Mouse (Mus musculus) forebrain, embryonic 10.5 days (tissue): ENCODE data around the gene March6. TPM values are rescaled to one million over a fixed set of nuclear protein-coding genes. Genes with fewer than 3 reads are reported as not detected.

Experiments
- DNase-seq: peaks from one replicate; pipeline ENCODE4 v3.0.0-alpha.2; 2017; ENCODE audit warnings: low spot score; ENCODE audit errors: extremely low spot score
- H3K27ac ChIP-seq: fragments of 300-500 bp; sonication (generic); 2 replicates; pipeline ENCODE4 v1.5.1; 2016; ENCODE audit warnings: mild to moderate bottlenecking
- H3K27me3 ChIP-seq: fragments of 300-500 bp; sonication (generic); 2 replicates; pipeline ENCODE4 v1.6.1; 2016; ENCODE audit warnings: mild to moderate bottlenecking; ENCODE audit not compliant: poor library complexity, severe bottlenecking
- H3K36me3 ChIP-seq: fragments of 300-500 bp; sonication (generic); replicated peaks from 2 replicates; pipeline ENCODE4 v1.6.1; 2016; ENCODE audit warnings: mild to moderate bottlenecking, moderate library complexity
- H3K4me1 ChIP-seq: fragments of 300-500 bp; sonication (generic); 2 replicates; pipeline ENCODE4 v1.6.1; 2016
- H3K4me3 ChIP-seq: fragments of 300-500 bp; sonication (generic); 2 replicates; pipeline ENCODE4 v1.5.1; 2016; ENCODE audit warnings: mild to moderate bottlenecking, moderate library complexity
- H3K9me3 ChIP-seq: fragments of 300-500 bp; sonication (generic); 2 replicates; pipeline ENCODE4 v1.6.1; 2016; ENCODE audit warnings: mild to moderate bottlenecking, moderate library complexity
- WGBS: fragments of 180-500 bp; shearing (Covaris S2); methylation state at CpG from one replicate; pipeline ENCODE4 v1.1.7; 2016; 5-methylcytosine and 5-hydroxymethylcytosine counted together
- polyA plus RNA-seq: library from polyadenylated mRNA; unstranded; fragments of >200 nt; fragmentation: Nextera tagmentation; extraction: Ambion mirVana; gene quantifications from 2 replicates; pipeline ENCODE4 v1.2.1, GENCODE M21; 2016

The March6 gene
- polyA plus RNA-seq, 1 experiment from 2014 or later: 44.9 TPM

- 53% methylated on average over 3 of the region's 3 CpGs for WGBS
- no peak for DNase-seq
- Histone ChIP-seq H3K27me3 (no peaks in the 10 kb centered on the region; the same call in 1 of the 2 replicates), H3K27ac (no peak overlapping the region), H3K9me3 (no peaks in the 10 kb centered on the region), H3K4me1 (peaks cover 17% of the 10 kb centered on the region), H3K4me3 (no peak overlapping the region), H3K36me3 (no peaks in the 10 kb centered on the region)
Measured at GRCm38 (mm10) chr15:31412933-31413332, 117.9 kb downstream of the March6 start.

DNA sequence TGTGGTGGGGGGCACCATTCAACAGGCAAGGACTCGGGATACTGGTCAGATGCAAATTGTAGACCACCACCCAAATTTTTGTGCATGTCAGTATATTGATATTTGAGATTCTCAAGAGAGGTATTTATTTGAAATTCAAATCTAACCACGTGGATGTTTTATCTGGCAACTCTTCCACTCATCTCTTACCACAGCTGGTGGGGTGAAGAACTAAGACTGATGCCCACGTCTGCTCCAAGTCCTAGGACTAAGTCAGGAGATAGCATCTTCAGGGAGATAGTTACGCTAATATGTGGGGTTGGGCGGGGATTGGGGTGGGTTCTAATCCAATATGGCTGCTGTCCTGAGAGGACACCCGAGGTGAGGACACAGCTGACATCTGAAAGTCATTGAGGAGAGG lies 118.4 kb downstream of the March6 start:
- Histone ChIP-seq H3K27me3 (no peaks in the 10 kb centered on the region), H3K27ac (no peak overlapping the region), H3K36me3 (no peaks in the 10 kb centered on the region), H3K4me3 (no peak overlapping the region), H3K9me3 (no peaks in the 10 kb centered on the region), H3K4me1 (peaks cover 13% of the 10 kb centered on the region)
- WGBS: 89% methylated on average over 6 of the region's 6 CpGs
- no peak for DNase-seq

DNA sequence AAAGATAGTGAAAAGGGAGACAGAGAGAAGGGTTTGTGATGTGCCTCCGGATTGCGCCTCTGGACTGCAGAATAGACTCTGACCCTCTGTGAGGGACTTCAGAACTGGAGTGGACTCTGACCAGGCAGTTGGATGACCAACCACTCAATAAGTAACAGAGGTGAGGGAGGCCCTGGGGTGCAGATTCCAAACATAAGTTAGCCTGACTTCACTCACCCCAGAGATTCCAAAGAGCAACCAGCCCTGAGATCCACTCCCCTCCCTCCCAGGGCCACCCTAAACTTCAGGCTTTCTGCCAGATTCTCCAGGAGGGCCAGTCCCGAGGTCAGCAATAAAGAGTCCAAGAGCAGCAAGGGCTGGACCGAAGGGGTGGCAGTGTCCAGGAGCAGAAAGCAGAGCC lies 123.4 kb downstream of the March6 start:
- no peak for DNase-seq
- H3K27me3 ChIP-seq: no peaks in the 10 kb centered on the region
- peaks cover 10% of the 10 kb centered on the region for H3K4me1 ChIP-seq
- no peaks in the 10 kb centered on the region for H3K36me3 ChIP-seq
- 91% methylated on average over 4 of the region's 4 CpGs for WGBS
- no peak overlapping the region for H3K4me3 ChIP-seq
- no peak overlapping the region for H3K27ac ChIP-seq
- no peaks in the 10 kb centered on the region for H3K9me3 ChIP-seq

DNA sequence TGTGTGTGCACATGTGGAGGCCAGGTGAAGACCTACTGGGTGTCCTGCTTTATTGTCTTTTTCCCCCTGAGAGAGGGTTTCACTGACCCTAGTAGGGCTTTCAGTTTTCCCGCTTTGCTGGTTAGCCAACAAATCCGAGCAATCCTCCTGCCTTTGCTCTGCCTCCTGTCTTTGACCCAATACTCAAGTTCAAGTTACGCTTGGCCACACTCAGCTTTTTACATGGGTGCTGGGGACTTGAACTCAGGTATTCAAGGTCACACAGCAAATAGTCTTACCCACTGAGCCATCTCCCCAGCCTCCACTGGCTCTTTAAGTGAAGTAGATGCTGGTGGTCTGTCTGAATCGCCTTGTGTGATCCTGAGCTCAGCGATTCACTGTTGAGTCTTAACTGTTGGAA lies 124.0 kb downstream of the March6 start:
- Histone ChIP-seq H3K4me3 (no peak overlapping the region), H3K27me3 (no peaks in the 10 kb centered on the region), H3K4me1 (peaks cover 16% of the 10 kb centered on the region), H3K36me3 (no peaks in the 10 kb centered on the region), H3K27ac (no peak overlapping the region), H3K9me3 (no peaks in the 10 kb centered on the region)
- DNase-seq: no peak
- WGBS: 90% methylated on average over 5 of the region's 5 CpGs

Other genes with a start within 250 kb of the March6 start
- gene Ankrd33b, start 163.3 kb downstream of the March6 start, polyA plus RNA-seq: 0.30 and 0.50 TPM in 2 replicates
- 3.3 and 4.3 TPM in 2 replicates for gene Ropn1l, start 77.3 kb downstream of the March6 start, polyA plus RNA-seq
- 1.9 and 2.1 TPM in 2 replicates for gene Cmbl, start 34.3 kb upstream of the March6 start, polyA plus RNA-seq
- 803 and 810 TPM in 2 replicates for gene Cct5, start 70.8 kb upstream of the March6 start, polyA plus RNA-seq
- 15.8 and 16.6 TPM in 2 replicates for gene Fam173b, start 70.8 kb upstream of the March6 start, polyA plus RNA-seq